Mouse (Mus musculus): ENCODE measurements around the gene Mindy1. TPM values are rescaled to one million over a fixed set of nuclear protein-coding genes. Genes with fewer than 3 reads are reported as not detected.

Gene Mindy1
- polyA plus RNA-seq, 1 experiment from 2014 or later: 42.5 TPM

DNA sequence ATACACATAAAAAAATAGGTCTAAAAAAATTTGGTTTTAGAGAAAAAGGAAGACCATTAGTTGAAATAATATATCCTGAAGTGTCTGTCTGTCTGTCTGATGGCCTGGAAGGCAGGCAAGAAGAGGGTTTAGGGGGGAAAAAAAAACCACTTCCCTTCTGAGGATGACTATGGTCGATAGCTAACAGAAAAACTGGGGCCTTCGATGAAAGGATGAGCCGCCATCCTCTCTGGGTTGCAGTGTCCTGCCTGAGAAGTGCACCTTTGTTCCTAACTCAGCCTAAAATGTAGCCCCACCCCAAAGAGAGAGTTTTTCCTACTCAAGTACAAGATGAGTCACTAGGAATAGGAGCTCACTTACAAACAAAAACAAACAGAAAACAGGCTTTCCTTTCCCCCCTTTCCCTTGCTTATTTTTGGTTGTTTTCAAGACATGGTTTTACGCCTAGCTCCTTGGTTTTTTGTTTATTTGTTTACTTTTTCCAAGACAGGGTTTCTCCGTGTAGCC lies 4.7 kb upstream of the Mindy1 start:
- 85% methylated on average over 5 of the region's 5 CpGs for WGBS
- H3K36me3 ChIP-seq (ENCODE audit: control insufficient read depth, insufficient read depth, low read length): 0 out of 2 replicates have a peak, but pooled peaks cover 2% of the 10 kb centered on the region
- ATAC-seq: no peak

DNA sequence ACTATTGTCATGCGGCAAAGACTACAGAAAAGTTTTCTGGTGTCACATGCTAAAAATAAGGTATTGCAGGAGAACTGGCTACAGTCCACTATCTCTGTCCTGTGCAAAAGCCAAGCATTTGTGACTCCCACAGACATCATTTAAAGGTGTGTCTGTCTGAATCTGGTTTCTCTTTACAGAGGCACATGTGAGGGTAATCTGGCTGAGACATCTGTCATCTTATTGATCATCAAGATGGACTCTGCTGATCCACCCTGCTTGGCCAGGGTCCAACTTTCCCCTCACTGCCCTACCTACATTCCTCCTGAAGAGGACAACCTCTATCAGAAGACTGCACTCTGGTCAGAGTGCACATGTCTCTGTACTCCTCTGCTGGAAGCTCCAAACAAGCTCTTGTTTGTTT lies 4.0 kb upstream of the Mindy1 start:
- H3K4me2 ChIP-seq (ENCODE audit: low read length): no peak overlapping the region
- H3K4me1 ChIP-seq (ENCODE audit: control insufficient read depth, insufficient read depth, low read length): peaks cover 5% of the 10 kb centered on the region
- H3K27me3 ChIP-seq (ENCODE audit: control insufficient read depth, insufficient read depth, low read depth, low read length): no peaks in the 10 kb centered on the region
- H3K9me3 ChIP-seq (replicated peaks; ENCODE audit: control insufficient read depth, low read length, poor library complexity, severe bottlenecking): no peaks in the 10 kb centered on the region
- no peaks in the 10 kb centered on the region for H3K36me3 ChIP-seq (ENCODE audit: control insufficient read depth, insufficient read depth, low read length)
- H3K4me3 ChIP-seq (ENCODE audit: low read depth, low read length): no peak overlapping the region
- WGBS: 100% methylated on average over 1 of the region's 1 CpGs
- no peak overlapping the region for H3K27ac ChIP-seq (ENCODE audit: low read length)
- no peak for ATAC-seq
- H3K9ac ChIP-seq (ENCODE audit: low read depth, low read length): no peak overlapping the region

More for the DNA sequence above, 4.7 kb upstream of the Mindy1 start:
- H3K4me3 ChIP-seq (ENCODE audit: low read depth, low read length): no peak overlapping the region
- H3K4me2 ChIP-seq (ENCODE audit: low read length): no peak overlapping the region
- H3K9ac ChIP-seq (ENCODE audit: low read depth, low read length): no peak overlapping the region
- no peak overlapping the region for H3K27ac ChIP-seq (ENCODE audit: low read length)
- no peaks in the 10 kb centered on the region for H3K27me3 ChIP-seq (ENCODE audit: control insufficient read depth, insufficient read depth, low read depth, low read length)
- H3K4me1 ChIP-seq (ENCODE audit: control insufficient read depth, insufficient read depth, low read length): peaks cover 5% of the 10 kb centered on the region
- no peaks in the 10 kb centered on the region for H3K9me3 ChIP-seq (replicated peaks; ENCODE audit: control insufficient read depth, low read length, poor library complexity, severe bottlenecking)

DNA sequence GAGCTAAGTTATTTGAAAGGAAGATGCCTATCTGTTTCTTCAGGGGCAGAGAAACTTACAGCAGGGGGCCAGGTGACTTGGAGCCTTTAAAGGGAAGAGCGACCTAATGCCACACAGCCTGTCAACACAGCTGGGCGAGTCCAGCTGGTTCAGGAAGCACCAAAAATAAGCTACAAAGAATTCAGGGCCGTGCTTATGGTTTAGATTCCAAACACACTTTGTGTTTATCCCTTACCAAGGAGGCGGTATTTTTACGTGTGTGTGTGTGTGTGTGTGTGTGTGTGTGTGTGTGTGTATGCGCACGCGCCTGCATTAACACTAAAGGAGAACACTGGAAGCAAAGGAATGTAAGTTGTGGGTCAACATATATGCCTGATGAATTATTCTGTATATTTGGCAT lies 398 bp upstream of the Mindy1 start:
- Histone ChIP-seq H3K4me3 (ENCODE audit: low read depth, low read length) (peak overlapping the region; percentile 71), H3K9me3 (replicated peaks; ENCODE audit: control insufficient read depth, low read length, poor library complexity, severe bottlenecking) (no peaks in the 10 kb centered on the region)

DNA sequence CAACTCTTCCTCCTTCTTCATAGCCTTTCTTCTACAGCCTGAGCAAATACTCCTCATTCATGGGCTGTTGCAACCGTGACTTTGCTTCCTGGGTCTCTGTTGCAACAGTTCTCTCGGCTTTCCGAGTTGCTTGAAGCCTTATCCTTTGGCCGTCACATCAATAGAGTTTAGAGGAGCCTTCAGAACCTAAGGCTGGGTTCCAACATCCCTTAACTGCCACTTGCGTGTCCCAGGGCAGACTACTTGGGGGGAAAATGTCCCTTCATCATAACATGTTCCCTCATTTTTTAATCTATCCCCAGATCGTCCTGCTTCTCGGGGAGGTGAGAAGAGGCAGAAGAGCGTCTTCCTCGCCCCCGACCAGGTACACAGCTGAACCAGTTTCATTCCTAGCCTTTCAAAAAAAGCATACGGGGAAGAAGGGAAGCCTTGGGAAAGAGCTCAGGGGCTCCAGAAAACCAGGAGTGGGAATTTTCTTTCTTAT lies 1.3 kb downstream of the Mindy1 start:
- H3K9ac ChIP-seq (ENCODE audit: low read depth, low read length): peak overlapping the region; percentile 76
- under 1% methylated on average over 11 of the region's 11 CpGs for WGBS
- peak overlapping the region; percentile 86 for H3K4me2 ChIP-seq (ENCODE audit: low read length)
- no peaks in the 10 kb centered on the region for H3K9me3 ChIP-seq (replicated peaks; ENCODE audit: control insufficient read depth, low read length, poor library complexity, severe bottlenecking)
- H3K36me3 ChIP-seq (ENCODE audit: control insufficient read depth, insufficient read depth, low read length): no peaks in the 10 kb centered on the region
- peak overlapping the region; percentile 84 for H3K27ac ChIP-seq (ENCODE audit: low read length)
- ATAC-seq: no peak
- H3K27me3 ChIP-seq (ENCODE audit: control insufficient read depth, insufficient read depth, low read depth, low read length): no peaks in the 10 kb centered on the region
- peaks cover 22% of the 10 kb centered on the region for H3K4me1 ChIP-seq (ENCODE audit: control insufficient read depth, insufficient read depth, low read length)
- peak overlapping the region; percentile 60 for H3K4me3 ChIP-seq (ENCODE audit: low read depth, low read length)

More for the DNA sequence above, 398 bp upstream of the Mindy1 start:
- Histone ChIP-seq H3K4me2 (ENCODE audit: low read length) (peak overlapping the region; percentile 86), H3K36me3 (ENCODE audit: control insufficient read depth, insufficient read depth, low read length) (no peaks in the 10 kb centered on the region), H3K27me3 (ENCODE audit: control insufficient read depth, insufficient read depth, low read depth, low read length) (no peaks in the 10 kb centered on the region), H3K9ac (ENCODE audit: low read depth, low read length) (peak overlapping the region; percentile 84), H3K27ac (ENCODE audit: low read length) (peak overlapping the region; percentile 84), H3K4me1 (ENCODE audit: control insufficient read depth, insufficient read depth, low read length) (peaks cover 22% of the 10 kb centered on the region)
- WGBS: 32% methylated on average over 8 of the region's 8 CpGs
- ATAC-seq: no peak

DNA sequence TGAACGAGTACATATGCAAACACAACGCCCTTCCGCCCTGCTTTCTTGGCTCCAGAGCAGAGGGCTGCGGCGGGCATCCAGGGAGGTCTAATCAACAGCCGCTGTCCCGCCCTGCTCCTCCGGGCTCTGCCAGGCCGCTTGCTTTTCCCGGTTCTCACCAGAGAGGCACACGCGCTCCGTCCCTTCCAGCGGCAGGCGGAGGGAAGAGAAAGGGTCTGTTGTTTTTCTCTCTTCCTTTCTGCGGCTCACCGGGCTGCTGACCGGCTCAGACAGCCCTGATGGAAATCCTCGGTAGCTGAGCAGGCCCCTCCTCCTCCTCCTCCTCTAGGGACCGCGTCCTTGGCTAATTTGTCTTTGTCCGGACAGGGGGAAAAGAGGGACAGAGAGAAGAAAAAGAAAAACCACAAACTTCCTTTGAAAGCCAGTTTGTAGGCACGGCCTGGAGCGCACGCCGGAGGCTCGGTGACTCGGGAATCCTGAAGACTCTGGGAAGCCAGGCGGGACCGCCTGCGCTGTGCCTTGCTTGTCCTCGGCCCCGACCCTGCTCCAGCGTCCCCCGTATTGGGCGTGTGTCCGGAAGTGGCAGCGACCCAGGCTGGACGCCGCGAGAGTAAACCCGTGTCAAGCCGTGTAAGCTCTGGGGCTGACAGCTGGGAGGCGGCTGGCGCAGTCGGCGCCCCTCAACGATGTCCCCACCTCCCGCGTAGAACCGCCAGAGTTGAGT lies 1.9 kb downstream of the Mindy1 start:
- no peaks in the 10 kb centered on the region for H3K27me3 ChIP-seq (ENCODE audit: control insufficient read depth, insufficient read depth, low read depth, low read length)
- no peaks in the 10 kb centered on the region for H3K9me3 ChIP-seq (replicated peaks; ENCODE audit: control insufficient read depth, low read length, poor library complexity, severe bottlenecking)
- peak overlapping the region; percentile 76 for H3K9ac ChIP-seq (ENCODE audit: low read depth, low read length)
- H3K4me1 ChIP-seq (ENCODE audit: control insufficient read depth, insufficient read depth, low read length): peaks cover 22% of the 10 kb centered on the region
- WGBS: under 1% methylated on average over 48 of the region's 51 CpGs
- H3K36me3 ChIP-seq (ENCODE audit: control insufficient read depth, insufficient read depth, low read length): peaks cover under 1% of the 10 kb centered on the region; the same call in 1 of the 2 replicates
- H3K4me2 ChIP-seq (ENCODE audit: low read length): peak overlapping the region; percentile 86
- ATAC-seq: peak; percentile 43
- peak overlapping the region; percentile 84 for H3K27ac ChIP-seq (ENCODE audit: low read length)
- H3K4me3 ChIP-seq (ENCODE audit: low read depth, low read length): peak overlapping the region; percentile 60

DNA sequence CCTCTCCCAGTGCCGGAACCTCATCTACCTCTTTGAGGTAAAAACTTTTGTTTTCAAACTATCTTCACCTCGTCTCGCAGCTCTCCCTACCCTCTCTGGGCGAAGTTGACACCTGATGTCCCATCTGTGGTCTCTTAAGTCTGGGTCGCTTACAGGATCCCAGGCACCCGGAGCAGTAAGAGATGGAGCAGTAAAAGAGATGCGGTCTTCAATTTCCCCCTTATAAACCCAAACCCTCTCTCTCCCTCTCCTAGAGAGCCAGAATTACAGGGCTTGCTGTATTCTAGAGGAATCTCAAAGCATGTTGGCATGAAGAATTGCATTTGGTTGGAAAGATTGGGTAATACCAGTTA lies 2.4 kb downstream of the Mindy1 start:
- 0 out of 2 replicates have a peak, but pooled peaks have one; percentile 2 for ATAC-seq
- Histone ChIP-seq H3K4me3 (ENCODE audit: low read depth, low read length) (peak overlapping the region; percentile 60), H3K4me1 (ENCODE audit: control insufficient read depth, insufficient read depth, low read length) (peaks cover 22% of the 10 kb centered on the region), H3K27me3 (ENCODE audit: control insufficient read depth, insufficient read depth, low read depth, low read length) (no peaks in the 10 kb centered on the region), H3K9ac (ENCODE audit: low read depth, low read length) (peak overlapping the region; percentile 76), H3K36me3 (ENCODE audit: control insufficient read depth, insufficient read depth, low read length) (peaks cover 2% of the 10 kb centered on the region), H3K27ac (ENCODE audit: low read length) (peak overlapping the region; percentile 84), H3K9me3 (replicated peaks; ENCODE audit: control insufficient read depth, low read length, poor library complexity, severe bottlenecking) (no peaks in the 10 kb centered on the region), H3K4me2 (ENCODE audit: low read length) (peak overlapping the region; percentile 86)
- 3% methylated on average over 7 of the region's 7 CpGs for WGBS

DNA sequence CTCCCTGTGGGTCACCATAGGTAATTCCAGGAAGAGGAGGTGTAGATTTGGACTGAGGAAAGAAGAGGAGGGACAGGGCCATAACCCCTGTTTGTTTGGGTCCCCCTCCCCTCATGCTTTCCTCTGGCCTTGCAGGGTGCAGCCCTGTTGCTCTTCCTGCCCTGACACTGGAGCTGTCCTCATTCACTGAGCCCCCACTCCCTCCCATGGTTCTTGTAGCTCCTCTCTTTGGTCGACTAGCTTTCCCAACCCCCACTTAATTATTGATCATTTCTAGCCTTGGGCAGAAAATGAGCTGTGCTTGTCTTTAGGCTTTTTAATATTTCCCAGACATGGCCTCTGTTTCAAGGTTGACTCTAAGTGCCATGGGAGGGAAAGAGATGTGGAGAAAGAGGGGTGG lies 2.9 kb downstream of the Mindy1 start:
- peak overlapping the region; percentile 60 for H3K4me3 ChIP-seq (ENCODE audit: low read depth, low read length)
- peak overlapping the region; percentile 86 for H3K4me2 ChIP-seq (ENCODE audit: low read length)
- peak overlapping the region; percentile 84 for H3K27ac ChIP-seq (ENCODE audit: low read length)

DNA sequence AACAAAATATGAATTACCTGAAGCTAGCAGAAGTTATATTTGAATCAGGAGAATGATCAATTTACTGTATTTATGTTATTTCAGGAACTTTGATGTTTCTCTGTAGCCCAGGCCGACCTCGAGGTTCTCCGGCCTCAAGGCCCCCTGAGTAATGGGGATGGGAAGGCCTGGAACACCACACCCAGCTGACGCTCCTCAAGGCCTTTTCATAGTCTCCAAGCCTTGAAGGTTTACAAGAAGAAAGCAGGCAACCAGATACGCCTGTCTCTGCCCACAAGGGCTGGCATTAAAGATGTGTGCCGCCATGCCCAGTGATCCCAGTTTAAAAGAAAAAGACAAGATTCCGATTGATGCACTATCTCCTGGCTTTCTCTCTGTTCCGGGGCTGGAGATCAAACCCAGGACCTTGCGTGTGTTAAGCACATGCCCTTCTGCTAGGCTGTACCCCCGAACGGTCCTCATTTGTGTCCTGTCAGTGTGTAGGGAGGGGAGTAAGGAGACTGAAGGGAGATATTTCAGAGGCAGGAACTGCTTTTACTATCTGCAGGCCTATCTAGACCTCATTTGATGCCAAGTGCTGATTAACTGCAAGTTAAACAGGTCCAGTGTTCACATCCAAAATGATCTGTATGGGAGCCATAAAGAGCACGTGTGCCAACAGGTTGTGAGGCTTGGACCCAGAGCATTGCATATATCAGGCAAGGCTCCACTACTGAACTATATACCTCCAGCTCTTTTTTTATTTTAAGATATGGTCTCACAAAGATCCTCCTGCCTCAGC lies 3.5 kb downstream of the Mindy1 start:
- H3K36me3 ChIP-seq (ENCODE audit: control insufficient read depth, insufficient read depth, low read length): peaks cover 2% of the 10 kb centered on the region
- H3K27me3 ChIP-seq (ENCODE audit: control insufficient read depth, insufficient read depth, low read depth, low read length): no peaks in the 10 kb centered on the region
- peaks cover 22% of the 10 kb centered on the region for H3K4me1 ChIP-seq (ENCODE audit: control insufficient read depth, insufficient read depth, low read length)
- H3K4me2 ChIP-seq (ENCODE audit: low read length): peak overlapping the region; percentile 86
- no peaks in the 10 kb centered on the region for H3K9me3 ChIP-seq (replicated peaks; ENCODE audit: control insufficient read depth, low read length, poor library complexity, severe bottlenecking)
- WGBS: 90% methylated on average over 12 of the region's 12 CpGs
- no peak overlapping the region for H3K27ac ChIP-seq (ENCODE audit: low read length)
- no peak overlapping the region for H3K9ac ChIP-seq (ENCODE audit: low read depth, low read length)
- H3K4me3 ChIP-seq (ENCODE audit: low read depth, low read length): peak overlapping the region; percentile 60; the same call in 1 of the 2 replicates
- no peak for ATAC-seq

More for the DNA sequence above, 2.9 kb downstream of the Mindy1 start:
- H3K4me1 ChIP-seq (ENCODE audit: control insufficient read depth, insufficient read depth, low read length): peaks cover 22% of the 10 kb centered on the region
- WGBS: 20% methylated on average over 1 of the region's 1 CpGs
- H3K27me3 ChIP-seq (ENCODE audit: control insufficient read depth, insufficient read depth, low read depth, low read length): no peaks in the 10 kb centered on the region
- H3K9me3 ChIP-seq (replicated peaks; ENCODE audit: control insufficient read depth, low read length, poor library complexity, severe bottlenecking): no peaks in the 10 kb centered on the region
- H3K36me3 ChIP-seq (ENCODE audit: control insufficient read depth, insufficient read depth, low read length): peaks cover 2% of the 10 kb centered on the region
- H3K9ac ChIP-seq (ENCODE audit: low read depth, low read length): peak overlapping the region; percentile 76
- ATAC-seq: no peak
